Mouse (Mus musculus) ES-E14 (cell line): ENCODE measurements around the gene Dock2.

Source experiments
- CHD2 ChIP-seq: IDR thresholded peaks from 2 replicates; pipeline ENCODE4 v1.6.1; 2014; ENCODE audit warnings: mild to moderate bottlenecking, low read depth, low read length, inconsistent platforms
- HCFC1 ChIP-seq: IDR thresholded peaks from 2 replicates; pipeline ENCODE4 v1.6.1; 2012; ENCODE audit warnings: low read length, inconsistent platforms, borderline replicate concordance; ENCODE audit not compliant: insufficient read depth
- MAFK ChIP-seq: IDR thresholded peaks from 2 replicates; pipeline ENCODE4 v1.6.1; 2014; ENCODE audit warnings: mild to moderate bottlenecking, low read depth, low read length, inconsistent platforms; ENCODE audit not compliant: insufficient read depth
- ZC3H11A ChIP-seq: IDR thresholded peaks from 2 replicates; pipeline ENCODE4 v1.6.1; 2012; ENCODE audit warnings: low read depth, mild to moderate bottlenecking, inconsistent platforms, low read length, borderline replicate concordance

GRCm38 (mm10) chr11:34431978-34432377, 351.7 kb downstream of the Dock2 start:
- no peak for TF ChIP-seq ZC3H11A
- TF ChIP-seq MAFK: no peak
- TF ChIP-seq CHD2: no peak
- no peak for TF ChIP-seq HCFC1
